Mouse (Mus musculus): ENCODE measurements at regions not wholly inside any gene's neighbourhood (a gene's known extent, or its start where the extent isn't known, plus 50 kb on each side); places are given as distances from the start of the nearest gene placed in this dataset.

GRCm38 (mm10) chr14:105583497-105583896 is 313.1 kb downstream of the Spry2 start:
- TF ChIP-seq CTCF (conservative IDR thresholded peaks at IDR 0.05; ENCODE audit: low read length) (no peak), NANOG (IDR thresholded peaks at IDR 0.05; ENCODE audit: borderline replicate concordance, low read length) (no peak), POU5F1 (IDR thresholded peaks at IDR 0.05; ENCODE audit: borderline replicate concordance, low read length) (no peak)
